Mouse (Mus musculus): Measurements from ENCODE around the gene Adamts7.

The Adamts7 gene

DNA sequence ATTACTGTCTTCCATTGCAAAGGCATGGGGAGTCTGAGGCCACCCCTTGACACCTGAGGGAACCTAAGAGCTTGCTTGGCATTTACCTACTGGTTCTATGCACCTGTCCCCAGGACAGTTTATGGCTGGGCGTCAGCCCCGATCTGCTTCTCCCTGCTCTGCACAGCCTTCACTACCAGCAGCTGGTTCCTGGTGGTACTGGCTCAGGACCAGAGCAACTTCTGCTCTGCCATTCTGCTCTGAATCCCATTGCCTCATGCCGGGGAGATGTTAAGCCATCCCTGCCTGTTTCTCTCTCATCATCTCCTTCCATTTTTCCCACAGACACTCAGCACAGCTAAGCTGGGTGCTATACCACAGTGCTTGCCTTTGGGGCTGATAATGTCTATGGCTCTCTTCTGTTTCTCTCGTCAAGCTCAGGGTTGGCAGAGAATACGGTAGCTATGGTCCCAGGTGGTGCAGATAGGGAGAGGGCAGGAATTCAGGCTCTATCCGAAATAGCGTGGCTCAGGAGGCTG, 35.1 kb downstream of the Adamts7 start:
- no peak for DNase-seq (ENCODE audit: low spot score)

DNA sequence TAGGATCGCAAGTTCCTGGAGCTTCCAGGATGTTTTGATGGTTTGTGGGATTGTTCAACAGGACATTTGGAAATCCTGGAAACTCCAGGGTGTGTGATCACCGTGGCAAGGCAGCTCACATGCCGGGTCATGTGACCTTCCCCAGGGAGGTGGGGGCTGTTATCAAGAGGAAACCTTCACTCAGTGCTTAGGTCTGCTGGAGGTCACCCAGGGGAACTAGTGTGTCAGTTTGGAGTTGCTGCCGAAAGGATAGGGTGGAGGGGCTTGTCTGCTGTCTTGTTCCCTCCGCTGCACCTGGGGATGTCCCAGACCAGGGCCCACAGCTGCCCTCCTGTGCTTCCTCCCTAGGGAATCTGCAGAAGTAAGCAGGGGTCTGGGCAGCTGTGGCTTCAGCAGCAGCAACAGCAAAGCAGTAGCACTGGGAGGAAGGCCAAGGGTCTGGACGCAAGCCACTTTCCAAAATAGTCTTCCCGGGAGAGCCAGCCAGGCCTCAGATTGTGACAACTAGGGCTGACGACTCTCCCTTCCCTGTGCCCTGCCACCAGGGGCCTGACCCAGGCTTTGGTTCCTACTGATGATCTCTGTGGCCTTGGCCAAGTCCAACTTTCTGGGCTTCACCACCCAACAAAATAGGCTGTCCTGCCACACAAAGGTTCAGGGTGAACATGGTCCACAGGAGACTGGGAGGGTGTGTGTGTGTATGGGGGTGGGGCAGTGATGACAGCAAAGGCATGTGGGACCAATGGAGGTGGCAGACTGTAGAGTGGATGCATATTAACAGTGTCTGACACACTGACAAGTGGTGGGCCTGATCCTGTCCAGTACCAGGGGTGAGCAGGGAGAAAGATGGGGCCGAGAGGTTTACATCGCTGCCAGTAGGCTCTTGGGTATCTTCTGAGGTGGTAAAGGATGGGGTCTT, 35.9 kb downstream of the Adamts7 start:
- no peak for DNase-seq (ENCODE audit: low spot score)

DNA sequence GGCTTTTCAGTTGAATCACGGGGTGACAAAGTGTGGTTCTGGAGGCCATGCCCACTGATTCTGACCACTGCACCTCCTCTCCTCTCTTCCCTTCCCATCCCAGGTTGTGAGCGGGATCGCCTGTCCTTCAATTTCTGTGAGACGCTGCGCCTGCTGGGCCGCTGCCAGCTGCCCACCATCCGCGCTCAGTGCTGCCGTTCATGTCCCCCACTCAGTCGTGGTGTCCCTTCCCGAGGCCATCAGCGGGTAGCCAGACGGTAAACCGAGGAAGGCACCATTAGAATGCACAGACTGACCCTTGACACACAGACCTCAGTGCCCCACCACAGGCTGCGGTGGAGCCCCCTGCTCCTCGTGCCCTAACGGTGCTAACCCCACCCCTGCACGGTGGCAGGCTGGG, 36.7 kb downstream of the Adamts7 start:
- no peak for DNase-seq (ENCODE audit: low spot score)

DNA sequence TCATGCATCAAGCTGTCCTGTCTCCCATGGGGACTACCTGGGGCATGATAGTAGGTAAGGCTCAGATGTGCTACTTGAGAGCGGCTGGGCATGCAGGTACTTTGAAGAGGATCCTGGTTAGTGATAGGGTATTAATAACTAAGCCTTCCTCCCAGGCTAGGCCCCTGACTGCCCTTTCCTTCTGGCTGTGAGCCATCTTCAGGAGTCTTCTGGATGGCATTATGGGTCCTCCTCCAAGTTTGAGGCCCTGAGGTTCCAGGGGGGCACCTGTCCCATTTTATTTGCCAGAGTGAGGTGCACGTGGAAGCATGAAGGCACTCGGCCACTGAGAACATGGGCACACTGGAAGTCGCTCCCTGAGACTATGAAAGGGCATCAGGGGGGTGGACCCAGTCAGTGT, 37.6 kb downstream of the Adamts7 start:
- no peak for DNase-seq (ENCODE audit: low spot score)

DNA sequence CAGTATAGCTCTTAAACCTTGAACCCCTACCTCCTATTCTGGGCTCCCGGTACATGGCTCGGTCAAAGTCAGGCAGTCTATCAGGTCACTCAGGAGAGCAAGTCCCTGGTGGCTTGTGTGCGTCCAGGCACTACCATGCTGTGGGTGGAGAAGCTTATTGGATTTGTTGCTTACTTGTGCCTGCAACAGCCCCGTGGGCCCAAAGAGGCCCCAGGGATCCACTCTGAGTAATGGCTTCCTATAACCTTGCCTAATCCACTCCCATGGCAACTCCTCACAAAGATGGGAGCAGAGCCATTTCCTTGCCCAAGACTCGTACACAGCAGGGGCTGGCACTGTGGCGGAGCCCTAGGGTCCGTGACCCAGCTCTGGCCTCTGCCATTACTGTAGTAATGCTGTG, 38.2 kb downstream of the Adamts7 start:
- no peak for DNase-seq (ENCODE audit: low spot score)

DNA sequence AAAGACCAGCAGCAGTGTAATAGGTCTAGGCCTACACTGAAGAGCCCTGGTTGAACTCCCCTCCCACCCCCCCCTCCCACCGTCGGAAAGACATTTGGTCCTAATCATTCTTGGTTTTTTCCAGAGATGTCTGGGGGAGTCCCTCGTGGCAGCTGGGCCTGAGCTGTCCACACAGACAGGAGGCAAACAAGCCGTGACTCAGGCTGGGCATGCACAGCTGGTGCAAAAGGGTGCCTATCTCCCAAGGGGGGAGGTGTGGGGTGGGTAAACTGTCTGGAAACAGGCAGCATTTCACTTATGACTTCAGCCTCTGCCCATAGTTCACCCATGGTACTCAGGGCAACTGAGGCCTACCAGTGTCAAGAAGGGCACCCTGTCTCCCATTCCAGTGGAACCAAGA, 38.7 kb downstream of the Adamts7 start:
- no peak for DNase-seq (ENCODE audit: low spot score)

DNA sequence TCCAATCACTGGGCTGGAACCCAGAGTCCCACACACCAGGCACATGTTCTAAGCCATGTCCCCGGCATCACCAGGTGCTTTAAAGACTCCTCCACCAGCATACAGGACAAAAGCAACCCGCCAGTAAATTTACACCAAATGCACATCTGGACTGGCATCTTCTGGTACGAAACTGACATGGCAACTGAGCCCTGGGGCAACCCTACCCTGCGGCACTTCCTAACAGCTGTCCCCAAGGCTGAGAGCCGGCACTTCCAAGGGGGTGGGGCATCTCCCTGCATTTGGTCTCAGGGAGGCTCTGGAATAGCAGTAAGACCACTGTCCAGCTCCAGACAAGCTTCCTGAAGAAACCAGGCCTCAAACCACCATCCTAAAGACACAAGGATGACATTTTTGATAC, 40.4 kb downstream of the Adamts7 start:
- DNase-seq (ENCODE audit: low spot score): no peak

DNA sequence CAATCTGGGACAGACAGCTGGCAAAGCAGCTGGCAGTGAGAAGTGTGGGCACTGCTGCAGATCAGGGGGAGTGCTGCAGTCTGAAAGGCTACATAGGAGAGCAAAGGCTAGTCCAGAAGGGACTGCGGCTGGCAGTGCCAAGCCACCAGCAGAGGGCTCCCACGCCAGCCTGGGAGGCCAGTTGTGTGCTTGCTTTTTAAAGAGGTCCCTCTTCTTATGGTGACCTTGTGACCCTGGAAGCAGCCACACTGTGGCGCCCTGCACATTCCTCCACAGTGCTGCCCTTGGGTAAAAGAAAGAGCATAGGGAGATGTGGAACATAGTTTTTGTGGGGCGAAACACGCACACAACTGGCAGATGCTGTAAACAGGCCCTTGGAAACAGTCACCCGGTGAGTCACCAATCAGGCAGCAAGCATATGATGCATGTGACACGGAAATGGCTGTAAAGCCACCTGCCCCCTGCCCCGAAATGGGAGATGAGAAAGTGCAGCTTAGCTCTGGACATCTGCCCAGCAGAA, 41.6 kb downstream of the Adamts7 start:
- no peak for DNase-seq (ENCODE audit: low spot score)

DNA sequence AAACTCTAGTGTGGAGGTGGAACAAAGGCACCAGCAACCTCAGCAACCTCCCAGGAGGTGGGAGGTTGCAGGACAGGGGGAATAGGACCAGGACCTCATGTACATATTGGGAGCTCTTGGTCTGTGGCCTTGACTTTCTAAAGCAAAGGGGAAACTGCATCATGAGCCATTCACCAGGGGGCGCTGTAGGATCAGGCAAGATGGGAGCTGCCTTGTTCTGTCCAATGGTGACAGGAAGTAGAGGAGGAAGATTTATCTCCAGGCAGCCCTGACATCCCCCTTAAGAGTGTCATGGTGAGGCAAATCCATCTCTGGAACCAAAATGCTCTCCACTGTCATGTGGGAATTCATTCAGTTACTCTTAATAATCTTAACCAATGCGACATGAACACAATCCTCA, 43.6 kb downstream of the Adamts7 start:
- DNase-seq (ENCODE audit: low spot score): peak; percentile 73

DNA sequence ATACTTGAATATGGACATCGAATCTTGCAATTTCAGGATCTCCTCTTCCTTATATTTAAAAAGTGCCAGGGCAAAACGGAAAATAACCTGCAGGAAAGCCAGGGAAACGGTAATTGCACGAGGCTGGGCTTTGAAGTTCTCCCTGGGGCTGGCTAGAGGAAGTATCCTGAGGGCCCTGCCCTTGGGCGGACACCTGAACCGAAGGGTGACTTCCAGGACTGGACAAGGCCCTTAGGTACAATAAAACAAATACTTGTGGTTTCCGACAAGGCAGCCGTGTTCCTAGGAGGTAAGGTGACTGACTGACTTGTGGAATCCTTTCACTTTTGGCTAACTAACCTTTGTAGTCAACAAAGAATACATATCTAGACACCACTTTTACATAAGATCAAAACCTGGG, 44.9 kb downstream of the Adamts7 start:
- DNase-seq (ENCODE audit: low spot score): no peak

DNA sequence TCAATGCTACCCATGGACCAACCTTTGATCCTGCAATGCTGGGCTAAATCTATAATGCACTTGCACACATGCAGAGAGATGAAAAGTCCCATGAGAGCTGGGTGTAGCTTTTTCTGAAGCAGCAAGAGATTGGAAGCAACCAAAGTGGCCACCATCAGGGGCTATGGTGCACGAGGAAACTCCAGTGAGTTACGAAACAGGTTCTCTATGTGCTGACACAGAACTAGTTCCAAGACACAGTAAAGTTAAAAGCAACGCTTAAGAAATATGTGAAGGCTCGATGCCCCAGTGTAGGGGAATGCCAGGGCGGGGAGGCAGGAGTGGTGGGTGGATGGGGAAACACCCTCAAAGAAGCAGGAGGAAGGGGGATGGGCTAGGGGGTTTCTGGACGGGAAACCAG, 45.8 kb downstream of the Adamts7 start:
- DNase-seq (ENCODE audit: low spot score): no peak

DNA sequence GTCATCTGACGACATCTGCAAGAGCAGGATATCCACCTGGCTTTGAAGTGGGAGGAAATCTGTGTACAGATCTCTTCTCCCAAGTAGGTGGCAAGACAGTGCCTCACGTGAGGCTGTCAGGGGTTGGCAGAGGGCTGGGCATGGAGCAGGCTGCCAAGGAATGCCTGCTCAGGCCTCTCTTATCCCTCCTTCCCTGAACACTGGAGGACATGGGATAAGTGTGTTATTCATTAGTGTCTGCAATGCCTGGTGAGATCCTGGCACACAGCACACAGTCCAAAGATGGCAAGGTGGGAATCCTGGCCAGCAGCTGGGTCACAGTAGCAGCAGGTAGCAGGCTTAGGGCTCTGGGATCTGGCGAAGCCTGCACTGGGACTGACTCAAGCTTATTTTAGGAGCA, 50.3 kb downstream of the Adamts7 start:
- peak; percentile 23 for DNase-seq (ENCODE audit: low spot score)

DNA sequence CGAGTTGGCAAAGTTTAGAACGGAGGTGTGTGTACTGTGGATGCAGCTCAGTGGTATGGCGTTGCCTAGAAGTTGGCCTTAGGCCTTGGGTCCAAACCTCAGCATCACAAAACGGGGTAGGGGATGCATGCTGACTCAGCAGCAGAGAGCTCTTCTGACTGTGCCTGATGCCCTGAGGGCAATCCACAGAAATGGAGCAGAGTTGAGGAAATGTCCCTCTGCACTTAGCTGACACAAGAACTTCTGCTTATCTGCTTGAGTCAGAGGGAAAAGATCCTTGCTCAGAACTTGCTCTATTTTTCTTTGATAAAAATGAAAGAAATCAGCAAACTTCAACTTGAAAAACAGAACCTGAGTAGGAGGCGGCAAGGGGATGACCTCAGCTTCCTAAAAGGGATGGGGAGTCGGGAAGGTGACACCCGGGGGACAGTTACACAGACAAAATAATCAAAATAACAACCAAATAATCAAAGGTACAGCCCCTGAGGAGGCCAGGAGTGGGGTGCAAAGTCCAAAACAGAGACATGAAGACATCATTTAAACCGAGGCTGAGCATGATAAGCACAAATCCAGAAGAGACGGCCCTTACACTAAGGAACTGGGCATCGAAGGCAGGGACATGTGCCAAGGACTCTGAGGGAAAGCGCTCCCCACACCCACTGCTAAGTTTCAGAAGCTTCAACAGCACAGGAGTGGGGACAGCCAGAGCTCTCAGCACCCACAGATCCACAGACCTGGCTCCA, 53.6 kb downstream of the Adamts7 start:
- DNase-seq (ENCODE audit: low spot score): no peak

DNA sequence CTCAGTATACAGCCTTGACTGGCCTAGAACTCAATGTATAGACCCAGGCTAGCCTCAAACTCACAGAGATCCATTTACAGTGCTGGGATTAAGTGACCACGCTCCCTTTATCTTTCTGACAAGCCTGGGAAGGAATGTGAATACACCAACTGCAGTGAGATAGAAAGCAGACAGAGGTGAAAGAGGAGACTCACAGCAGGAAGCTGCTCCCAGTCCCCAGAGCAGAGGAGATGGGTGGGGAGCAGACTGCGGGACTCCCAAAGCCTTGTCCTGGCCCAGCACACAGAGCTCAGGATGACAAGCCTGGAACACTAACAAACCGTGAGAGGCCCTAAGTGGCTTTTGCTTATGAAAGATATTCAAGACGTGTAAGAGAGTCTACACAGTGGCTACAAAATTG, 54.6 kb downstream of the Adamts7 start:
- no peak for DNase-seq (ENCODE audit: low spot score)

DNA sequence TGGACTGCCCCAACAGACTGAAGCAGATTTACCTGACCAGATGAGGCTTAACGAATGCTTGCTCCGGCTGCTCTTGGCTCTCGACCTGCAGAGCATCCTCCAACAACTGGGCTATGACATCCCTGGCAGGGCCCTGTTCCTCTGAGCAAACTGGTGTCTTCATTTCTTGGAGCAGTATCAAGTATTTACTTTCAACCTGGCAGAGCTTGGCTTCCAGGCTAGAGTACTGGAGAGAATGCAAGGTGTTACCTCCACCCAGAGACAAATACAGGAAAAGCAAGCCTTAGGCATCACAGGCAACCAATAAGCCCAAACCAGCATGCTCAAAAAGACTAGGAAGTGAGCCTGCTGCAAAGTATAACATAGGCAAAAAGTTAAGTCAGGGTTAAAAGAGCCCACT, 59.4 kb downstream of the Adamts7 start:
- no peak for DNase-seq (ENCODE audit: low spot score)

DNA sequence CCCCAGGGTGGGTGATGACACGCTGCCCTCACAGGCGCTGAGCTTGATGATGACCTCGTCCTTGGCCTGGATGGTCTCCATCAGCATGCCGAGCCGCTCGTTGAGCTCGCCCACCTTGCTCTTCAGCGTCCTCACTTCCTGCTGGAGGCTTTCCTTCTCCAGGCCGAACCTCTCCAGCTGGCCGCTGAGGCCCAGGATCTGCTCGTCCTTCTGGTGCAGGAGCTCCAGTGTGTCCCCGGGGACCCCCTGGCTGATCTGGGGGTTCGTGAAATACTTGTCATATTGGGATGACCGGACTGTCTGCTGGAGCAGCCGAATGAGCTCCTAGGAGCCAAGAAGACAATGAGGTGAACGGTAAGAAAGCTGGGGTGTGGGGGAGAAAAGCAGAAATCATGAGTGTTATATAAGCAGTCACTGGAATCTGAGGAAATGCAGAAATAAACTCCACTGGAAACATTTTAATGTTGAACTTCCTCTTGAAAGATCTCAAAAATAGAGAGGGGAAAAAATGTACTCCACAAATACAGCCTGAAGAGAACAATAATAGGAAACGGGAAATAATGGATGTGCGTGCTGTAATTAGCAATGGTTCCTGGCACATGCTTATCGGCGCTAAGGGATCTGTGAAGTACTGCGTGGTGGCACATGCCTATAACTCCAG, 63.3 kb downstream of the Adamts7 start:
- no peak for DNase-seq (ENCODE audit: low spot score)

DNA sequence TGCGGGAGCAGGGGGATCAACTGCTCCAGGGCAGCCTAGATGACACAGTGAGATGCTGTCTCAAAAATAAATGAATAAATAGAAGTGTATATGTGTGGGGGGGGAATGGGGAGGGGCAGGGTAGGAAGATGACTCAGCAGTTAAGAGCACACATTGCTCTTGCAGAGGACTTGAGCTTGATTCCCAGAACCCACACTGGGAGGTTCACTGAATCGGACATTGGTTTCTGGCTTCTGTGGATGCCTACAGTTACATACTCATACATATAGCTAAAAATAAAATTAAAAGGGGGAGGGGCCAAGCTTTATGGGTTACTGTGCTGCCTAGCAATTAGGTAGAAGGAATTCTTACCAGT, 63.9 kb downstream of the Adamts7 start:
- no peak for DNase-seq (ENCODE audit: low spot score)

DNA sequence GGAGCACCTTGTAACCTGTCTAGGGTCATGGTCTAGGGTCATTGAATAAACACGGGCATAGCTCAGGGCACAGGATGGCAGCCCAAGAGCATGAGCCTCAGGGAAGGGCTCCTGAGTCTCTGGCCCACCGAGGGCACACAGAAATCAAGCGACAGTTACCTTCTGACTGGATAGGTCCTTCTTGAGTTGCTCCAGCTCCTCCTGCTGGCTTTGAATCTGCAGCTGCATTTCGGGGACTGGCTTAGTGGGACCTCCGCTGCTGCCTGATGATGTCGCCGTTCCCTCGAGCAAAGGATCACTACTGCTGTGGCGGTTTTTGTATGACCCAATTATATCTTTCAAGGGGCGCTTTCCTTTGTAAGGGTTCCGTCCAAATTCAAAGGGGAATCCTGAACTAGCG, 64.3 kb downstream of the Adamts7 start:
- DNase-seq (ENCODE audit: low spot score): no peak

DNA sequence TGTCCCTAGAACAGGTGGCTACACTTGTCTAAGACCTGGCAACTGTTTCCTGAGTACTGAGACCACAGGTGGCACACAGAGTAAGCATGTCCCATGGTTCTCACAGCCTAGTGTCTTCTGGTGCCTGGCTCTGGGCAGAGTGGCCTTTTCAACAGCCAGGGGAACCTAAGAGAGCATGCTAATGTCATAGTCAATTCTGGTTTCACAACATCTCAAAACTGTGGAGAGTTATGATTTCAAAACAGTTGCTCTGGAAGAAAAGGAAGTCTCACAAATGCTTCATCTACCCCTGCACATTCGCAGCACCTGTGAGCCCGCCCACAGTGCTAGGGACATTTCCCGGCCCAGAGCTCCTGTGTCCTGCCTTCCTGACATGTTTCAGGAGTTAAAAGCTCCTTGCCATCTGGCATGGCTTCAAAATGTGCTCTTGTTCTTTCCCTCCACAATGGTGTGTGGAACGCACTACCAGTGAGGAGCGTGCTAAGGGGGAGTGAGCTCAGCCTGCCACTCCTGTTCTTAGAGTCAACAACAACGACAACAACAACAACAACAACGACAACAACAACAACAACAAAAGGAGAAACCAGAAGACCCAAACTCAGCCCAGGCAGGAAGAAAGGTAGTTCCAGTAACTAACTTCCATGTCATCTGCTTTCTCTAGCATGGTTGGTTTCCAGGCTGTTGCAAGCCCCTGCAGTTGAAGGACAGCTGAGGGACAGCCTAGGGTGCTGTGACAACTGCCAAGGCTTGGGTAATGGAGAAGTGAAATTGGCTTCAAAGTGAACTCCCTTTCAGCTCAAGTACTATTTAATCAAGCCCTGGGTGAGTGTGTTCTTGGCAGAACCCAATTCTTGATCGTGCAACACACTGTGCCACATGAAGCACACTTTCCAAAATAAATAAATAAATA, 70.2 kb downstream of the Adamts7 start:
- DNase-seq (ENCODE audit: low spot score): no peak

DNA sequence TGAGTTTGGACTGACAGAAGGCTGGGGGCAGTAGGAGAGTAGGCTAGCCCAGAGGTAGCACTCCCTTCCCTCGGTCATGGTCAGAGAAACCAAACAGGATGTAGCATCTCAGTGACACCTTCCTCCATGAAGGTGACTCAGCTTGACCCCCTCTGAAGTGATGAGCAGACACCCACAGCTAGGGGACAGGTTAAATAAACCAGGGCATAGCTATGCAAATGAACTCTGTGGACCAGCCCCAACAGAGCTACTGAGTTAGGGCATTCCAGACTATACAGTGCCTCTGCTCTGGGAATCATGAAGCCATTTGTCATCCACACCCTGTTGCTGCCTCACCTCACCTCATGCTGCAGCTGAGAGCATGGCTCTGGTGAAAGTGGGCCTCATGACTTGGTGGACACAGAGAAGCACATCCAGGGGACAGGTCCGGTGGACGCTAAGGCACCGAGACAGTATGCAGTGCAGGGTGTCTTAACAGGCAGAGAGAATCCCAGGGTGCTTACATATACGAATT, 71.1 kb downstream of the Adamts7 start:
- DNase-seq (ENCODE audit: low spot score): no peak

DNA sequence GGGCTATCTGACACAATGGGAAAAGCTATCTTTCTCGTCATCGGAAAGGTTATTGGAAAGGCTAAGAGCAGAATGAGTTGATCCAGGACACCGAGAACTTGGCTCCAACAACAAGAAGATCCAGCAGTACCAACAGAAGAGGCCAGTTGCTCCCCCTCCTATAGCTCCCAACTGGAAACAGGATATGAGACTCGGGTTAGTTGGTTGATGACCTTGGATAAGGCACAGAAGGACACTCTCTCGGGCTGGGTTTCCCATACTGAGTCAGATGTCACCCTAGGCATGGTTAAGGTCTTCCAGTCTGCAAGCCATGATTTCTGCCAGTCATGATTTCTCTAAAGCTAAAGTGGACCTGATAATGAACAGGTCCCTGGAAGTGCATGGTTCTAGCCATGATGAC, 71.9 kb downstream of the Adamts7 start:
- no peak for DNase-seq (ENCODE audit: low spot score)

All from T-cell, adult 2 months (primary cell).